Comparison of ENCODE assay signal across 8 mouse cellular contexts in genomic region chr7:55962004-55962908, GRCm38 (mm10). TPM values are rescaled to one million over a fixed set of nuclear protein-coding genes. Genes with fewer than 3 reads are reported as not detected.
DNase-seq lines count a peak whose midpoint lies in the region; ATAC-seq lines count a peak whose summit lies in the region.

Gene Nipa2, minus strand, starts transcription at chr7:55962476.

- under 1% methylated on average over 70 of the region's 70 CpGs for WGBS in lung, embryonic 16.5 days

- H3K4me2 ChIP-seq in lung, embryonic 16.5 days (ENCODE audit: low read depth, low read length) = peak within 1 kb of the TSS; percentile 82

- H3K27me3 ChIP-seq in lung, embryonic 16.5 days (ENCODE audit: control insufficient read depth, insufficient read depth, low read depth, low read length) = no peaks in the 10 kb centered on the region

- H3K9ac ChIP-seq in lung, embryonic 16.5 days (ENCODE audit: low read length) = peak within 1 kb of the TSS; percentile 84

- peak; percentile 67 for DNase-seq in MEL-GATA-1-ER (ENCODE audit: extremely low read depth, low read depth)
- peak; percentile 93 for DNase-seq in cerebellum, adult 8-10 months
- peak; percentile 90 for DNase-seq in forelimb bud, embryonic 11.5 days (ENCODE audit: low read depth, low spot score)
- DNase-seq in layer of hippocampus, adult 9-10 months (ENCODE audit: low spot score) = peak; percentile 86
- peak; percentile 94 for DNase-seq in ovary, postnatal 10 days (ENCODE audit: low spot score)
- DNase-seq in thymus, postnatal 10 days (ENCODE audit: low spot score in 2 of 2) = peak; percentile 82 to 92

- H3K36me3 ChIP-seq in lung, embryonic 16.5 days (ENCODE audit: control insufficient read depth, insufficient read depth, low read length) = peaks cover 3% of the 10 kb centered on the region; the same call in 1 of the 2 replicates

- ATAC-seq in hematopoietic stem cell, adult 5-6 weeks (replicated peaks in 1 of 2; ENCODE audit: insufficient read depth in 1 of 2, low FRiP score in 2 of 2, low TSS enrichment in 1 of 2, low read depth in 1 of 2, poor library complexity in 2 of 2, severe bottlenecking in 2 of 2) = peak; percentile 92 to 96
- ATAC-seq in lung, embryonic 16.5 days (ENCODE audit: low read depth) = peak; percentile 99

- H3K4me1 ChIP-seq in lung, embryonic 16.5 days (replicated peaks; ENCODE audit: control insufficient read depth, insufficient read depth, low read length) = peaks cover 8% of the 10 kb centered on the region

- H3K9me3 ChIP-seq in lung, embryonic 16.5 days (ENCODE audit: control insufficient read depth, low read length) = no peaks in the 10 kb centered on the region

- H3K27ac ChIP-seq in lung, embryonic 16.5 days (ENCODE audit: low read length) = peak within 1 kb of the TSS; percentile 87

- H3K4me3 ChIP-seq in lung, embryonic 16.5 days (ENCODE audit: low read length) = peak within 1 kb of the TSS; percentile 80

RNA-seq across cellular contexts. Expression of gene Nipa2, which starts in this region (rescaled TPM):
- 32.5 and 36.2 TPM in 2 replicates for total RNA-seq in hematopoietic stem cell, adult 5-6 weeks (2017)
- 38.3 and 42.5 TPM in 2 replicates for polyA plus RNA-seq in lung, embryonic 16.5 days (2015; fragmentation: Nextera tagmentation; extraction: Ambion mirVana)

Comparison
In these comparisons a context has a peak if more than half of its experiments do, and no peak if none do; other contexts are left out.
1. Peak in every context shown above with its lines: DNase-seq, ATAC-seq, H3K4me3 ChIP-seq and H3K27ac ChIP-seq.